Mouse (Mus musculus) C2C12 (cell line): ENCODE measurements around the gene Robo1. TPM values are rescaled to one million over a fixed set of nuclear protein-coding genes. Genes with fewer than 3 reads are reported as not detected.

Experiments
- H3K27me3 ChIP-seq: one replicate; pipeline ENCODE4 v1.6.1; 2011; ENCODE audit not compliant: control insufficient read depth, insufficient read depth, insufficient read length
- H3K36me3 ChIP-seq: one replicate; pipeline ENCODE4 v1.6.1; 2011; ENCODE audit not compliant: control insufficient read depth, insufficient read depth
- H3K4me3 ChIP-seq: one replicate; pipeline ENCODE4 v1.5.1; 2011; ENCODE audit warnings: mild to moderate bottlenecking, control low read depth; ENCODE audit not compliant: poor library complexity, insufficient read depth, severe bottlenecking
- H3K79me2 ChIP-seq: one replicate; pipeline ENCODE4 v1.6.1; 2011; ENCODE audit not compliant: control insufficient read depth, insufficient read depth
- H3K79me3 ChIP-seq: one replicate; pipeline ENCODE4 v1.6.1; 2011; ENCODE audit warnings: low read depth, control low read depth
- H3ac ChIP-seq: one replicate; pipeline ENCODE3; 2011; ENCODE audit warnings: low read depth; ENCODE audit not compliant: control insufficient read depth, insufficient read length
- CEBPB ChIP-seq: IDR thresholded peaks from one replicate; pipeline ENCODE4 v1.6.1; 2011; ENCODE audit warnings: low read depth, mild to moderate bottlenecking, control low read depth, moderate library complexity
- CTCF ChIP-seq: IDR thresholded peaks from one replicate; pipeline ENCODE4 v1.5.1; 2011; ENCODE audit not compliant: control insufficient read depth, insufficient read depth, insufficient read length
- FOSL1 ChIP-seq: IDR thresholded peaks from one replicate; pipeline ENCODE4 v1.8.0; 2011; ENCODE audit warnings: mild to moderate bottlenecking, low read length; ENCODE audit not compliant: poor library complexity, insufficient read depth, severe bottlenecking
- MAX ChIP-seq: IDR thresholded peaks from one replicate; pipeline ENCODE4 v1.6.1; 2011; ENCODE audit warnings: mild to moderate bottlenecking, control low read depth
- MYOD1 ChIP-seq: IDR thresholded peaks from one replicate; pipeline ENCODE4 v1.6.1; 2011; ENCODE audit warnings: low read depth; ENCODE audit not compliant: control insufficient read depth, insufficient read length
- MYOG ChIP-seq: IDR thresholded peaks from one replicate; pipeline ENCODE4 v1.6.1; 2011; ENCODE audit not compliant: control insufficient read depth, insufficient read length; ENCODE audit errors: extremely low read depth
- USF1 ChIP-seq: IDR thresholded peaks from one replicate; pipeline ENCODE4 v1.6.1; 2011; ENCODE audit warnings: low read depth, mild to moderate bottlenecking, control low read depth, moderate library complexity
- polyA plus RNA-seq: library from polyadenylated mRNA; unstranded; fragments of >200 nt; fragmentation: generic; extraction: Trizol; gene quantifications from one replicate; pipeline ENCODE4 v1.2.1, GENCODE M21; 2012; ENCODE audit warnings: missing spikeins

The Robo1 gene
- polyA plus RNA-seq, 1 experiment, result 6.5 TPM

DNA sequence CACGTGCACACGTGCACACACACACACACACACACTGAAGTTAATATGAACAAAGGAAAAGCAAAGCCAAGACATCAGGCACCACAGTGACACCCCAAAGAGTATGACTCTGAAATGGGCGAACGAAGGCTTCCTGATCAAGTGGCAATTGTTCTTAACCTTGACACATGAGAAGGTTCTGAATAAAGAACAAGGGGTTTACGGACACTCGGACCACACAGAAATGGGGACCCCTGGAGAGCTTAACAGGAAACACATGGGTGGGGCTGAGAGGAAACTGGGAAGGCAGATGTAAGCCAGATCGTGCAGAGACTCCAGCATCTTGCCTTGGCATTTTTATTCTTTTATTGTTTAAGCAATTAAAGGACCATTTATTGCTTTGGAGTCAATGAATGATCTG lies 703.2 kb downstream of the Robo1 start:
- H3K36me3 ChIP-seq, result no peaks in the 10 kb centered on the region
- TF ChIP-seq USF1 (no peak), MYOD1 (no peak), MYOG (no peak), CEBPB (no peak), CTCF (no peak), FOSL1 (no peak), MAX (no peak)
- H3K79me3 ChIP-seq, result no peaks in the 10 kb centered on the region
- H3K27me3 ChIP-seq, result no peaks in the 10 kb centered on the region
- no peaks in the 10 kb centered on the region for H3K79me2 ChIP-seq
- H3ac ChIP-seq, result no peak overlapping the region
- H3K4me3 ChIP-seq, result no peak overlapping the region

DNA sequence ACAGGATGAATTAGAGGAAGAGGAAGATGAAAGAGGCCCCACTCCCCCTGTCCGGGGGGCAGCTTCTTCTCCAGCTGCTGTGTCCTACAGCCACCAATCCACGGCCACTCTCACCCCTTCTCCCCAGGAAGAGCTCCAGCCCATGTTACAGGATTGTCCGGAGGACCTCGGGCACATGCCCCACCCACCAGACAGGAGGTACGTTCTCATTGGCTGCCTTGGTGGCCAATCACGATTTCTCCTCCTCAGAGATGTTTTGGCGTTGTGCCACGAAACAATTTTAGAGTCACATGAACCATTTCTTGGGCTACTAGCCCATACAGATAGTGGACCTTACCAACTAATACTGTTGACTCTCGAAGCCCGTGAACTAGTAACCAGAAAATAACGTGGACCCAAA lies 704.8 kb downstream of the Robo1 start:
- Histone ChIP-seq H3K79me2 (no peaks in the 10 kb centered on the region), H3ac (no peak overlapping the region), H3K79me3 (no peaks in the 10 kb centered on the region), H3K36me3 (no peaks in the 10 kb centered on the region), H3K27me3 (no peaks in the 10 kb centered on the region), H3K4me3 (no peak overlapping the region)
- TF ChIP-seq MAX, result no peak
- TF ChIP-seq USF1, result no peak
- TF ChIP-seq CEBPB, result no peak
- TF ChIP-seq CTCF, result no peak

DNA sequence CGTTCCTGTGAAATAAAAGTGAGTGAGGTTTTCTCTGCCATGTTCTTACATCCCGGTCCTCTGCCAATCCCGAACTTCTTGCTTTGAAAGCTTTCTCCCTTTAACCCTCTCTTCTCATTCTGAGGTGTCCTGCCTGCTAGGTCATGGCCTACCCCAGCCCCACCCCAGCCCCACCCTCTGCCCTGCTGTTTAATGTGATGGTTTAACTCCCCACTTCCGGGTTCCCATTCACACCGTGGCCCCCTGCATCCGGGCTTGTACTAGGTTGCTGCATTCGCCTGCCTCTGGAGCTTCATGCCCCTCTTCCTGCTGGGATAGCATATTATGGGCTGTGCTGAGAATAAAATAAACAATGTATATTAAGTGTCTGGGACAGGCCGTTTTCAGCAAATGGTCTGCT lies 706.4 kb downstream of the Robo1 start:
- TF ChIP-seq MYOD1 (no peak), CTCF (no peak), MAX (no peak), CEBPB (no peak), USF1 (no peak), FOSL1 (no peak), MYOG (no peak)
- no peaks in the 10 kb centered on the region for H3K79me2 ChIP-seq
- no peaks in the 10 kb centered on the region for H3K36me3 ChIP-seq
- H3K79me3 ChIP-seq, result no peaks in the 10 kb centered on the region
- no peaks in the 10 kb centered on the region for H3K27me3 ChIP-seq
- H3K4me3 ChIP-seq, result no peak overlapping the region
- no peak overlapping the region for H3ac ChIP-seq

DNA sequence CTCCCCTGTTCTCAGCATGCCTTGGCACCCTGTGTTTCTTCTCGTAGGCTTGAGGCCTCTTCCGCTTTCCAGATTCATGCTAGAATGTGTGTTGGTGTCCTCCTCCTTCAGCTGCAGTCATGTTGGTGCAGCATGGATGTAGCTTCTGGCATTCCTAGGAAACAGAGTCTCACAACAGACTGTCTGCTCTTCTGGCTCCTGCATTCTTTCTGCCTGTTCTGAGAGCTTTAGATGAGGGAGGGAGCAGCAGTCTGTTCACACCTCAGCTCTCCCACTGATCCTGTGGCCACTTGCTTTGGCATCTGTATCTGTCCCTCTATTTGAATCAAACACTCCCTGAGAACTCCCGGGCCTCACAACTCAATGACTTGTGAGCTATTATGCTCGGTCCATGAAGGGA lies 707.9 kb downstream of the Robo1 start:
- no peaks in the 10 kb centered on the region for H3K36me3 ChIP-seq
- no peak overlapping the region for H3ac ChIP-seq
- H3K79me3 ChIP-seq, result no peaks in the 10 kb centered on the region
- TF ChIP-seq USF1, result no peak
- no peak for TF ChIP-seq MAX
- no peak for TF ChIP-seq FOSL1
- no peak for TF ChIP-seq MYOG
- no peak for TF ChIP-seq MYOD1
- H3K79me2 ChIP-seq, result no peaks in the 10 kb centered on the region
- H3K4me3 ChIP-seq, result no peak overlapping the region
- no peaks in the 10 kb centered on the region for H3K27me3 ChIP-seq

DNA sequence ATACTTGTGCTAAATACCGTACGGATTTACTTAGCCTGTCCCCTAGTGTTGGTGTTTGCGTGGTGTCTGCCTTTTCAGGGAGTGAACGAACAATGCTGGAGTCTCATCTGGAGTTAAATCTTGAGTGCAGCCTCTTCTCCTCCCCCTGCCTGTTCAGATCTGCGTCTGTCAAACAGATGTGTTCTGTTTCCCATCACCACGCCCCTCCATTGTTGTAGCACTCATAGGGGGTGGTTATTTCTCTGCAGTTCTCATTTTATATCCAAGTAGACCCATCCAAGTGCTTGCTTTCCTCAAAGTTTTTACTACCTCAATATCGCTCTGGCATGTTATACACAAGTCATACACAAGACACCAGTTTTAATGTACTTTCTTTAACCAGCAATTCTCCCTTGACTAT lies 708.7 kb downstream of the Robo1 start:
- Histone ChIP-seq H3K36me3 (no peaks in the 10 kb centered on the region), H3K79me3 (no peaks in the 10 kb centered on the region), H3K27me3 (no peaks in the 10 kb centered on the region), H3K79me2 (no peaks in the 10 kb centered on the region), H3K4me3 (no peak overlapping the region), H3ac (no peak overlapping the region)
- no peak for TF ChIP-seq FOSL1
- TF ChIP-seq MYOG, result no peak
- TF ChIP-seq MAX, result no peak
- TF ChIP-seq USF1, result no peak
- no peak for TF ChIP-seq MYOD1
- TF ChIP-seq CEBPB, result no peak
- TF ChIP-seq CTCF, result no peak

DNA sequence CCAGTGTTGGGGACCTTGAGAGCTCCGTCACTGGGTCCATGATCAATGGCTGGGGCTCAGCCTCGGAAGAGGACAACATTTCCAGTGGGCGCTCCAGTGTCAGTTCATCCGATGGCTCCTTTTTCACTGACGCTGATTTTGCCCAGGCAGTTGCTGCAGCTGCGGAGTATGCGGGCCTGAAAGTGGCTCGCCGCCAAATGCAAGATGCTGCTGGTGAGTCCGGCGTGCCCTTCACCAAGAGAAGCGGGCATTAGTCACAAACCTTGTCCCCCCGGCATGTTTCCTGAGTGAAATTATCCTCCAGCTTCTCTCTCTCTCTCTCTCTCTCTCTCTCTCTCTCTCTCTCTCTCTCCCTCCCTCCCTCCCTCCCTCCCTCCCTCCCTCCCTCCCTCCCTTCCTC lies 716.2 kb downstream of the Robo1 start:
- no peak overlapping the region for H3ac ChIP-seq
- H3K36me3 ChIP-seq, result no peaks in the 10 kb centered on the region
- H3K79me2 ChIP-seq, result no peaks in the 10 kb centered on the region
- no peak overlapping the region for H3K4me3 ChIP-seq
- H3K79me3 ChIP-seq, result no peaks in the 10 kb centered on the region
- TF ChIP-seq USF1 (no peak), FOSL1 (no peak), CEBPB (no peak), MYOG (no peak), CTCF (no peak)
- H3K27me3 ChIP-seq, result no peaks in the 10 kb centered on the region
